Mouse (Mus musculus) cortical plate, adult 2 months (tissue): ENCODE data around the gene Gm10681.

ENCODE experiments used
- CTCF ChIP-seq: fragments of 200-500 bp; IDR thresholded peaks from 2 replicates; pipeline ENCODE4 v1.5.1; 2011; ENCODE audit warnings: mild to moderate bottlenecking, control low read depth, low read length; ENCODE audit not compliant: insufficient read depth; ENCODE audit errors: extremely low read depth
- POLR2A ChIP-seq: fragments of 200-500 bp; IDR thresholded peaks from 2 replicates; pipeline ENCODE4 v1.6.1; 2011; ENCODE audit warnings: mild to moderate bottlenecking, low read length, control low read depth; ENCODE audit not compliant: insufficient read depth; ENCODE audit errors: extremely low read depth

DNA sequence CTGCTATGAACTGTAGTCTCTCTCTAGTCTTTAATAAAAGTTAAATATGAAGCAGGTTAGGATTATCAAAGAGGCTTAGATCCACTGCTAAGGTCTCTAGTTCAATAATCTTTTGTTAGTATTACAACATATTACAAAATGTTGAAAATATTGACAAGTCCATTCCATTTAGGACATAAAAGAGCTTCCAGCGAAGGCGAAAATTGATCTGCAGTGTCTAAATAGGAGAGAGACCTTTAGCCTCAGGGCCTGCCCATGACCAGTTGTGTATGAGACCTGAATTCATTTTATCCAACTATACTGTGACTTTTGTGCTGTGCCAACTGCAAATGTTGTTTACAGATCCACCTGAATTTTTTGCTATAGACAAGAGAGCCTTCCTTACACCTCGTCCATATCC lies 41.0 kb upstream of the Gm10681 start:
- TF ChIP-seq CTCF, result no peak
- TF ChIP-seq POLR2A, result no peak
